Mouse (Mus musculus) intestine, embryonic 16.5 days (tissue): Measurements from ENCODE around the gene Cdv3. TPM values are rescaled to one million over a fixed set of nuclear protein-coding genes. Genes with fewer than 3 reads are reported as not detected.
A peak's percentile ranks its signal among the peaks of the same experiment; 100 is the strongest.

Experiments used
- ATAC-seq: fragments of 200-750 bp; cut with Nextera tagmentation; 2 replicates; pipeline ENCODE4 v1.8.0; 2017; ENCODE audit warnings: moderate TSS enrichment, moderate library complexity
- H3K27ac ChIP-seq: fragments of 300-500 bp; sonication (generic); 2 replicates; pipeline ENCODE4 v1.5.1; 2014; ENCODE audit warnings: mild to moderate bottlenecking, low read length
- H3K27me3 ChIP-seq: fragments of 300-500 bp; sonication (generic); replicated peaks from 2 replicates; pipeline ENCODE4 v1.6.1; 2014; ENCODE audit warnings: low read length, control low read depth, mixed read lengths; ENCODE audit not compliant: control insufficient read depth, insufficient read depth
- H3K36me3 ChIP-seq: fragments of 300-500 bp; sonication (generic); 2 replicates; pipeline ENCODE4 v1.6.1; 2014; ENCODE audit warnings: low read length, control low read depth; ENCODE audit not compliant: control insufficient read depth, insufficient read depth
- H3K4me1 ChIP-seq: fragments of 300-500 bp; sonication (generic); 2 replicates; pipeline ENCODE4 v1.6.1; 2014; ENCODE audit warnings: low read length, control low read depth, mixed read lengths; ENCODE audit not compliant: control insufficient read depth, insufficient read depth
- H3K4me2 ChIP-seq: fragments of 300-500 bp; sonication (generic); 2 replicates; pipeline ENCODE4 v1.6.1; 2014; ENCODE audit warnings: low read depth, low read length, control low read depth
- H3K4me3 ChIP-seq: fragments of 300-500 bp; sonication (generic); 2 replicates; pipeline ENCODE4 v1.5.1; 2014; ENCODE audit warnings: mild to moderate bottlenecking, low read length
- H3K9ac ChIP-seq: fragments of 300-500 bp; sonication (generic); 2 replicates; pipeline ENCODE4 v1.6.1; 2014; ENCODE audit warnings: low read depth, low read length
- H3K9me3 ChIP-seq: fragments of 300-500 bp; sonication (generic); 2 replicates; pipeline ENCODE4 v1.6.1; 2016; ENCODE audit warnings: low read length, control low read depth; ENCODE audit not compliant: control insufficient read depth
- WGBS: fragments of 180-500 bp; shearing (Covaris S2); extraction: QIAGEN DNeasy Blood & Tissue Kit; methylation state at CpG from one replicate; pipeline ENCODE4 v1.1.7; 2014; 5-methylcytosine and 5-hydroxymethylcytosine counted together
- polyA plus RNA-seq: library from polyadenylated mRNA; unstranded; fragments of >200 nt; fragmentation: Nextera tagmentation; extraction: Ambion mirVana; gene quantifications from 2 replicates; pipeline ENCODE4 v1.2.1, GENCODE M21; 2015

Gene Cdv3
- polyA plus RNA-seq, 1 experiment from 2014 or later: 89.4 TPM

GRCm38 (mm10) chr9:103309832-103310231 is 55.8 kb downstream of the Cdv3 start:
- Histone ChIP-seq H3K27ac (no peak overlapping the region), H3K9ac (no peak overlapping the region), H3K9me3 (no peaks in the 10 kb centered on the region), H3K4me3 (no peak overlapping the region), H3K4me1 (peaks cover 5% of the 10 kb centered on the region; the same call in 1 of the 2 replicates), H3K27me3 (no peaks in the 10 kb centered on the region), H3K4me2 (no peak overlapping the region), H3K36me3 (0 out of 2 replicates have a peak, but pooled peaks cover 5% of the 10 kb centered on the region)
- no peak for ATAC-seq
- 89% methylated on average over 6 of the region's 6 CpGs for WGBS

- H3K4me1 ChIP-seq: peaks cover 5% of the 10 kb centered on the region
- H3K27ac ChIP-seq: peak overlapping the region; percentile 64
- H3K27me3 ChIP-seq: no peaks in the 10 kb centered on the region
- peak overlapping the region; percentile 85 for H3K9ac ChIP-seq
- no peaks in the 10 kb centered on the region for H3K9me3 ChIP-seq
- no peaks in the 10 kb centered on the region for H3K36me3 ChIP-seq
- under 1% methylated on average over 38 of the region's 40 CpGs for WGBS
- peak overlapping the region; percentile 68 for H3K4me2 ChIP-seq
- H3K4me3 ChIP-seq: peak overlapping the region; percentile 78
- peak; percentile 83 for ATAC-seq
These were observed 60.2 kb downstream of the Cdv3 start for GRCm38 (mm10) chr9:103305332-103306041.

GRCm38 (mm10) chr9:103304927-103305326 is 60.7 kb downstream of the Cdv3 start, which contains the start of the genes 1300017J02Rik and Topbp1:
Gene 1300017J02Rik (minus strand): TSS chr9:103305082.
Gene Topbp1 (plus strand): TSS chr9:103305215.
- Histone ChIP-seq H3K4me3 (peak within 1 kb of the TSS; percentile 78), H3K27me3 (no peaks in the 10 kb centered on the region), H3K9ac (peak within 1 kb of the TSS; percentile 85), H3K27ac (peak within 1 kb of the TSS; percentile 75), H3K36me3 (no peaks in the 10 kb centered on the region), H3K9me3 (no peaks in the 10 kb centered on the region), H3K4me1 (peaks cover 5% of the 10 kb centered on the region), H3K4me2 (peak within 1 kb of the TSS; percentile 68)
- under 1% methylated on average over 49 of the region's 49 CpGs for WGBS
- peak; percentile 98 for ATAC-seq

Other genes starting within 250 kb of the Cdv3 start
- 51.0 and 51.7 TPM in 2 replicates for gene Srprb, start 163.7 kb downstream of the Cdv3 start, polyA plus RNA-seq
- not detected in 2 replicates for gene Gm20425, start 135.5 kb downstream of the Cdv3 start, polyA plus RNA-seq
- gene Trf, start 135.4 kb downstream of the Cdv3 start, polyA plus RNA-seq: 249 and 380 TPM in 2 replicates
- gene 1300017J02Rik, start 60.8 kb downstream of the Cdv3 start, polyA plus RNA-seq: 1.8 and 2.9 TPM in 2 replicates
- gene Topbp1, start 60.6 kb downstream of the Cdv3 start, polyA plus RNA-seq: 29.3 and 34.5 TPM in 2 replicates
- gene Bfsp2, start 114.6 kb upstream of the Cdv3 start, polyA plus RNA-seq: not detected in 2 replicates